Mouse (Mus musculus): ENCODE data around the gene Mrpl45. TPM values are rescaled to one million over a fixed set of nuclear protein-coding genes. Genes with fewer than 3 reads are reported as not detected.

Mrpl45 gene
- total and polyA plus RNA-seq, 3 experiments: 13.1 to 77.5 (median 46.3) TPM

- Histone ChIP-seq H3K4me3 (ENCODE audit: low read depth, low read length) (no peak overlapping the region), H3K4me1 (ENCODE audit: insufficient read depth, low read depth, low read length) (peaks cover 42% of the 10 kb centered on the region), H3K27me3 (ENCODE audit: insufficient read depth, low read length) (no peaks in the 10 kb centered on the region), H3K9me3 (replicated peaks) (no peaks in the 10 kb centered on the region), H3K36me3 (replicated peaks) (peaks cover 19% of the 10 kb centered on the region)
- no peak for DNase-seq (ENCODE audit: low spot score)
- TF ChIP-seq CTCF (IDR thresholded peaks at IDR 0.05; ENCODE audit: low read depth, low read length): no peak
- ATAC-seq (ENCODE audit: extremely low read depth, insufficient number of reproducible peaks, low FRiP score, poor library complexity, severe bottlenecking): no peak
Observed at GRCm38 (mm10) chr11:97276019-97276418, 39.5 kb upstream of the Mrpl45 start.

GRCm38 (mm10) chr11:97277166-97277565 is 38.4 kb upstream of the Mrpl45 start:
- no peak for ATAC-seq (ENCODE audit: extremely low read depth, insufficient number of reproducible peaks, low FRiP score, poor library complexity, severe bottlenecking)

GRCm38 (mm10) chr11:97278456-97278855 is 37.1 kb upstream of the Mrpl45 start:
- peaks cover 44% of the 10 kb centered on the region for H3K4me1 ChIP-seq (ENCODE audit: insufficient read depth, low read depth, low read length)

More at GRCm38 (mm10) chr11:97277166-97277565, 38.4 kb upstream of the Mrpl45 start:
- no peak for TF ChIP-seq TAL1 (conservative IDR thresholded peaks at IDR 0.05; ENCODE audit: low read depth, low read length)
- TF ChIP-seq GATA1 (IDR thresholded peaks at IDR 0.05; ENCODE audit: borderline replicate concordance, low read length): no peak
- TF ChIP-seq CTCF (IDR thresholded peaks at IDR 0.05; ENCODE audit: low read depth, low read length): no peak
- TF ChIP-seq GATA2 (IDR thresholded peaks at IDR 0.05; ENCODE audit: borderline replicate concordance, low read depth, low read length): no peak
- TF ChIP-seq POLR2AphosphoS5 (IDR thresholded peaks at IDR 0.05; ENCODE audit: insufficient replicate concordance, low read depth, low read length): no peak
- Histone ChIP-seq H3K27me3 (ENCODE audit: insufficient read depth, low read length) (no peaks in the 10 kb centered on the region), H3K4me3 (ENCODE audit: low read depth, low read length) (no peak overlapping the region), H3K36me3 (replicated peaks) (peaks cover 14% of the 10 kb centered on the region), H3K4me1 (ENCODE audit: insufficient read depth, low read depth, low read length) (peaks cover 45% of the 10 kb centered on the region), H3K9me3 (replicated peaks) (no peaks in the 10 kb centered on the region)
- DNase-seq (ENCODE audit: low spot score): no peak

GRCm38 (mm10) chr11:97279040-97279404 is 36.5 kb upstream of the Mrpl45 start:
- no peak for TF ChIP-seq POLR2AphosphoS5 (IDR thresholded peaks at IDR 0.05; ENCODE audit: insufficient replicate concordance, low read depth, low read length)
- TF ChIP-seq TAL1 (conservative IDR thresholded peaks at IDR 0.05; ENCODE audit: low read depth, low read length): no peak
- no peak for TF ChIP-seq CTCF (IDR thresholded peaks at IDR 0.05; ENCODE audit: low read depth, low read length)
- TF ChIP-seq GATA2 (IDR thresholded peaks at IDR 0.05; ENCODE audit: borderline replicate concordance, low read depth, low read length): no peak
- no peak for TF ChIP-seq GATA1 (IDR thresholded peaks at IDR 0.05; ENCODE audit: borderline replicate concordance, low read length)
- peaks cover 11% of the 10 kb centered on the region for H3K36me3 ChIP-seq (replicated peaks)
- peak overlapping the region; percentile 87 for H3K4me3 ChIP-seq (ENCODE audit: low read depth, low read length)
- peaks cover 44% of the 10 kb centered on the region for H3K4me1 ChIP-seq (ENCODE audit: insufficient read depth, low read depth, low read length)
- no peaks in the 10 kb centered on the region for H3K9me3 ChIP-seq (replicated peaks)
- DNase-seq (ENCODE audit: low spot score) (peak; percentile 16), ATAC-seq (ENCODE audit: extremely low read depth, insufficient number of reproducible peaks, low FRiP score, poor library complexity, severe bottlenecking) (no peak)
- no peaks in the 10 kb centered on the region for H3K27me3 ChIP-seq (ENCODE audit: insufficient read depth, low read length)

More at GRCm38 (mm10) chr11:97278456-97278855, 37.1 kb upstream of the Mrpl45 start:
- Histone ChIP-seq H3K9me3 (replicated peaks) (no peaks in the 10 kb centered on the region), H3K4me3 (ENCODE audit: low read depth, low read length) (no peak overlapping the region; the same call in 1 of the 2 replicates), H3K27me3 (ENCODE audit: insufficient read depth, low read length) (no peaks in the 10 kb centered on the region), H3K36me3 (replicated peaks) (peaks cover 11% of the 10 kb centered on the region)
- ATAC-seq (ENCODE audit: extremely low read depth, insufficient number of reproducible peaks, low FRiP score, poor library complexity, severe bottlenecking): no peak
- DNase-seq (ENCODE audit: low spot score): no peak
- TF ChIP-seq CTCF (IDR thresholded peaks at IDR 0.05; ENCODE audit: low read depth, low read length) (no peak), POLR2AphosphoS5 (IDR thresholded peaks at IDR 0.05; ENCODE audit: insufficient replicate concordance, low read depth, low read length) (no peak), GATA2 (IDR thresholded peaks at IDR 0.05; ENCODE audit: borderline replicate concordance, low read depth, low read length) (no peak), TAL1 (conservative IDR thresholded peaks at IDR 0.05; ENCODE audit: low read depth, low read length) (no peak), GATA1 (IDR thresholded peaks at IDR 0.05; ENCODE audit: borderline replicate concordance, low read length) (no peak)

- Histone ChIP-seq H3K27me3 (ENCODE audit: insufficient read depth, low read length) (no peaks in the 10 kb centered on the region), H3K9me3 (replicated peaks) (no peaks in the 10 kb centered on the region), H3K36me3 (replicated peaks) (peaks cover 11% of the 10 kb centered on the region), H3K4me3 (ENCODE audit: low read depth, low read length) (peak overlapping the region; percentile 87), H3K4me1 (ENCODE audit: insufficient read depth, low read depth, low read length) (peaks cover 41% of the 10 kb centered on the region)
- DNase-seq (ENCODE audit: low spot score) (peak; percentile 47), ATAC-seq (ENCODE audit: extremely low read depth, insufficient number of reproducible peaks, low FRiP score, poor library complexity, severe bottlenecking) (no peak)
- no peak for TF ChIP-seq GATA2 (IDR thresholded peaks at IDR 0.05; ENCODE audit: borderline replicate concordance, low read depth, low read length)
- TF ChIP-seq TAL1 (conservative IDR thresholded peaks at IDR 0.05; ENCODE audit: low read depth, low read length): no peak
- TF ChIP-seq POLR2AphosphoS5 (IDR thresholded peaks at IDR 0.05; ENCODE audit: insufficient replicate concordance, low read depth, low read length): no peak
- no peak for TF ChIP-seq CTCF (IDR thresholded peaks at IDR 0.05; ENCODE audit: low read depth, low read length)
- TF ChIP-seq GATA1 (IDR thresholded peaks at IDR 0.05; ENCODE audit: borderline replicate concordance, low read length): no peak
Observed at GRCm38 (mm10) chr11:97279405-97280215, 35.9 kb upstream of the Mrpl45 start.

- peaks cover 11% of the 10 kb centered on the region for H3K36me3 ChIP-seq (replicated peaks)
- DNase-seq (ENCODE audit: low spot score) (peak; percentile 86), ATAC-seq (ENCODE audit: extremely low read depth, insufficient number of reproducible peaks, low FRiP score, poor library complexity, severe bottlenecking) (no peak)
- H3K4me3 ChIP-seq (ENCODE audit: low read depth, low read length): peak within 1 kb of the TSS; percentile 87
- H3K4me1 ChIP-seq (ENCODE audit: insufficient read depth, low read depth, low read length): peaks cover 46% of the 10 kb centered on the region
- H3K9me3 ChIP-seq (replicated peaks): no peaks in the 10 kb centered on the region
- H3K27me3 ChIP-seq (ENCODE audit: insufficient read depth, low read length): no peaks in the 10 kb centered on the region
- no peak for TF ChIP-seq POLR2AphosphoS5 (IDR thresholded peaks at IDR 0.05; ENCODE audit: insufficient replicate concordance, low read depth, low read length)
- no peak for TF ChIP-seq TAL1 (conservative IDR thresholded peaks at IDR 0.05; ENCODE audit: low read depth, low read length)
- no peak for TF ChIP-seq GATA2 (IDR thresholded peaks at IDR 0.05; ENCODE audit: borderline replicate concordance, low read depth, low read length)
- no peak for TF ChIP-seq CTCF (IDR thresholded peaks at IDR 0.05; ENCODE audit: low read depth, low read length)
- TF ChIP-seq GATA1 (IDR thresholded peaks at IDR 0.05; ENCODE audit: borderline replicate concordance, low read length): no peak
Observed at GRCm38 (mm10) chr11:97280216-97280861, 35.2 kb upstream of the Mrpl45 start, which contains the start of gene Npepps. Npepps (minus strand) TSS chr11:97280638.

Measured in G1E (cell line).